Mouse (Mus musculus) forebrain, embryonic 13.5 days (tissue): ENCODE data around the gene Chrm2. TPM values are rescaled to one million over a fixed set of nuclear protein-coding genes. Genes with fewer than 3 reads are reported as not detected.

ENCODE experiments used
- ATAC-seq: fragments of 200-750 bp; cut with Nextera tagmentation; 2 replicates; pipeline ENCODE4 v1.8.0; 2017
- H3K27ac ChIP-seq: fragments of 300-500 bp; sonication (generic); 2 replicates; pipeline ENCODE4 v1.5.1; 2015; ENCODE audit warnings: inconsistent platforms, mild to moderate bottlenecking, moderate library complexity
- H3K27me3 ChIP-seq: fragments of 300-500 bp; sonication (generic); 2 replicates; pipeline ENCODE4 v1.6.1; 2015; ENCODE audit warnings: mild to moderate bottlenecking, inconsistent platforms
- H3K36me3 ChIP-seq: fragments of 300-500 bp; sonication (generic); 2 replicates; pipeline ENCODE4 v1.6.1; 2015; ENCODE audit warnings: mild to moderate bottlenecking, inconsistent platforms; ENCODE audit not compliant: poor library complexity, severe bottlenecking
- H3K4me1 ChIP-seq: fragments of 300-500 bp; sonication (generic); 2 replicates; pipeline ENCODE4 v1.6.1; 2015; ENCODE audit warnings: inconsistent platforms
- H3K4me2 ChIP-seq: fragments of 300-500 bp; sonication (generic); 2 replicates; pipeline ENCODE4 v1.6.1; 2015; ENCODE audit warnings: inconsistent platforms, mild to moderate bottlenecking, moderate library complexity
- H3K4me3 ChIP-seq: fragments of 300-500 bp; sonication (generic); 2 replicates; pipeline ENCODE4 v1.5.1; 2015; ENCODE audit warnings: mild to moderate bottlenecking, inconsistent platforms
- H3K9ac ChIP-seq: fragments of 300-500 bp; sonication (generic); 2 replicates; pipeline ENCODE4 v1.6.1; 2015; ENCODE audit warnings: mild to moderate bottlenecking, inconsistent platforms
- H3K9me3 ChIP-seq: fragments of 300-500 bp; sonication (generic); replicated peaks from 2 replicates; pipeline ENCODE4 v1.6.1; 2016; ENCODE audit warnings: inconsistent platforms
- WGBS: fragments of 180-500 bp; shearing (Covaris S2); methylation state at CpG from one replicate; pipeline ENCODE4 v1.1.7; 2015; 5-methylcytosine and 5-hydroxymethylcytosine counted together
- polyA plus RNA-seq: library from polyadenylated mRNA; unstranded; fragments of >200 nt; fragmentation: Nextera tagmentation; extraction: Ambion mirVana; gene quantifications from 2 replicates; pipeline ENCODE4 v1.2.1, GENCODE M21; 2015

Gene Chrm2
- 1.3 and 1.5 TPM in 2 replicates for polyA plus RNA-seq

- no peak within 1 kb of the TSS for H3K27ac ChIP-seq
- peak within 1 kb of the TSS; percentile 68 for H3K9ac ChIP-seq
- H3K27me3 ChIP-seq = peaks cover 33% of the 10 kb centered on the region
- peak within 1 kb of the TSS; percentile 97 for H3K4me2 ChIP-seq
- no peaks in the 10 kb centered on the region for H3K36me3 ChIP-seq
- WGBS = 2% methylated on average over 30 of the region's 30 CpGs
- ATAC-seq = peak; percentile 71
- peaks cover 16% of the 10 kb centered on the region for H3K4me1 ChIP-seq
- H3K9me3 ChIP-seq = no peaks in the 10 kb centered on the region
- H3K4me3 ChIP-seq = peak within 1 kb of the TSS; percentile 58
These were observed at the start of gene Chrm2 for GRCm38 (mm10) chr6:36387612-36388400. Gene Chrm2 (plus strand): TSS chr6:36388084.

GRCm38 (mm10) chr6:36373983-36374382 is 13.9 kb upstream of the Chrm2 start:
- no peak for ATAC-seq
- Histone ChIP-seq H3K4me3 (no peak overlapping the region), H3K27ac (no peak overlapping the region), H3K36me3 (no peaks in the 10 kb centered on the region), H3K9me3 (no peaks in the 10 kb centered on the region), H3K9ac (no peak overlapping the region), H3K4me1 (no peaks in the 10 kb centered on the region), H3K27me3 (no peaks in the 10 kb centered on the region), H3K4me2 (no peak overlapping the region)
- WGBS = 77% methylated on average over 2 of the region's 2 CpGs

- WGBS = 77% methylated on average over 4 of the region's 4 CpGs
These were observed 9.9 kb upstream of the Chrm2 start for GRCm38 (mm10) chr6:36377936-36378335.

GRCm38 (mm10) chr6:36384102-36384501 is 3.8 kb upstream of the Chrm2 start:
- Histone ChIP-seq H3K36me3 (no peaks in the 10 kb centered on the region), H3K4me3 (no peak overlapping the region), H3K4me2 (no peak overlapping the region), H3K27me3 (peaks cover 13% of the 10 kb centered on the region), H3K4me1 (peaks cover 8% of the 10 kb centered on the region), H3K9me3 (no peaks in the 10 kb centered on the region), H3K27ac (no peak overlapping the region), H3K9ac (no peak overlapping the region)
- WGBS = 56% methylated on average over 3 of the region's 3 CpGs
- no peak for ATAC-seq

More at GRCm38 (mm10) chr6:36377936-36378335, 9.9 kb upstream of the Chrm2 start:
- H3K9ac ChIP-seq = no peak overlapping the region
- no peak overlapping the region for H3K4me2 ChIP-seq
- no peaks in the 10 kb centered on the region for H3K9me3 ChIP-seq
- H3K27me3 ChIP-seq = no peaks in the 10 kb centered on the region
- no peak for ATAC-seq
- H3K36me3 ChIP-seq = no peaks in the 10 kb centered on the region
- no peak overlapping the region for H3K27ac ChIP-seq
- H3K4me1 ChIP-seq = no peaks in the 10 kb centered on the region
- H3K4me3 ChIP-seq = no peak overlapping the region

- H3K4me1 ChIP-seq = peaks cover 16% of the 10 kb centered on the region
- peaks cover 33% of the 10 kb centered on the region for H3K27me3 ChIP-seq
- under 1% methylated on average over 35 of the region's 36 CpGs for WGBS
- no peak overlapping the region for H3K27ac ChIP-seq
- peak overlapping the region; percentile 97 for H3K4me2 ChIP-seq
- no peaks in the 10 kb centered on the region for H3K36me3 ChIP-seq
- peak; percentile 63 for ATAC-seq
- H3K9ac ChIP-seq = peak overlapping the region; percentile 68
- H3K4me3 ChIP-seq = peak overlapping the region; percentile 58
- no peaks in the 10 kb centered on the region for H3K9me3 ChIP-seq
These were observed 746 bp downstream of the Chrm2 start for GRCm38 (mm10) chr6:36388401-36389259.

GRCm38 (mm10) chr6:36389260-36389965 is 1.5 kb downstream of the Chrm2 start:
- H3K4me1 ChIP-seq = peaks cover 16% of the 10 kb centered on the region
- no peaks in the 10 kb centered on the region for H3K9me3 ChIP-seq
- H3K27ac ChIP-seq = no peak overlapping the region
- H3K27me3 ChIP-seq = peaks cover 33% of the 10 kb centered on the region
- peak; percentile 3; the same call in 1 of the 2 replicates for ATAC-seq
- H3K4me3 ChIP-seq = peak overlapping the region; percentile 58
- no peaks in the 10 kb centered on the region for H3K36me3 ChIP-seq
- peak overlapping the region; percentile 97 for H3K4me2 ChIP-seq
- WGBS = 29% methylated on average over 20 of the region's 20 CpGs
- peak overlapping the region; percentile 68; the same call in 1 of the 2 replicates for H3K9ac ChIP-seq

GRCm38 (mm10) chr6:36393705-36394104 is 5.8 kb downstream of the Chrm2 start:
- Histone ChIP-seq H3K4me1 (peaks cover 12% of the 10 kb centered on the region), H3K9ac (no peak overlapping the region), H3K36me3 (no peaks in the 10 kb centered on the region), H3K27me3 (peaks cover 23% of the 10 kb centered on the region), H3K4me3 (no peak overlapping the region), H3K9me3 (no peaks in the 10 kb centered on the region), H3K4me2 (no peak overlapping the region), H3K27ac (no peak overlapping the region)
- 0 out of 2 replicates have a peak, but pooled peaks have one; percentile 65 for ATAC-seq
- WGBS = 60% methylated on average over 4 of the region's 4 CpGs

- 81% methylated on average over 5 of the region's 5 CpGs for WGBS
- H3K36me3 ChIP-seq = no peaks in the 10 kb centered on the region
- no peak for ATAC-seq
These were observed 17.3 kb downstream of the Chrm2 start for GRCm38 (mm10) chr6:36405139-36405538.

GRCm38 (mm10) chr6:36409016-36409415 is 21.1 kb downstream of the Chrm2 start:
- H3K9ac ChIP-seq = no peak overlapping the region
- H3K27me3 ChIP-seq = no peaks in the 10 kb centered on the region
- H3K36me3 ChIP-seq = no peaks in the 10 kb centered on the region
- no peak overlapping the region for H3K4me3 ChIP-seq
- H3K9me3 ChIP-seq = no peaks in the 10 kb centered on the region
- no peaks in the 10 kb centered on the region for H3K4me1 ChIP-seq
- ATAC-seq = no peak
- no peak overlapping the region for H3K27ac ChIP-seq
- H3K4me2 ChIP-seq = no peak overlapping the region

More at GRCm38 (mm10) chr6:36405139-36405538, 17.3 kb downstream of the Chrm2 start:
- Histone ChIP-seq H3K4me2 (no peak overlapping the region), H3K9ac (no peak overlapping the region), H3K27ac (no peak overlapping the region), H3K27me3 (no peaks in the 10 kb centered on the region), H3K9me3 (no peaks in the 10 kb centered on the region), H3K4me1 (no peaks in the 10 kb centered on the region), H3K4me3 (no peak overlapping the region)

GRCm38 (mm10) chr6:36410057-36410456 is 22.2 kb downstream of the Chrm2 start:
- no peaks in the 10 kb centered on the region for H3K27me3 ChIP-seq
- H3K4me1 ChIP-seq = no peaks in the 10 kb centered on the region
- ATAC-seq = no peak
- no peak overlapping the region for H3K9ac ChIP-seq
- H3K4me2 ChIP-seq = no peak overlapping the region
- H3K4me3 ChIP-seq = no peak overlapping the region
- 78% methylated on average over 2 of the region's 2 CpGs for WGBS
- no peak overlapping the region for H3K27ac ChIP-seq
- no peaks in the 10 kb centered on the region for H3K9me3 ChIP-seq
- H3K36me3 ChIP-seq = no peaks in the 10 kb centered on the region

GRCm38 (mm10) chr6:36419716-36420115 is 31.8 kb downstream of the Chrm2 start:
- H3K27ac ChIP-seq = no peak overlapping the region
- H3K4me2 ChIP-seq = no peak overlapping the region
- H3K9ac ChIP-seq = no peak overlapping the region
- no peaks in the 10 kb centered on the region for H3K36me3 ChIP-seq
- ATAC-seq = peak; percentile 68; the same call in 1 of the 2 replicates
- 66% methylated on average over 2 of the region's 2 CpGs for WGBS
- no peak overlapping the region for H3K4me3 ChIP-seq
- H3K9me3 ChIP-seq = no peaks in the 10 kb centered on the region
- H3K4me1 ChIP-seq = no peaks in the 10 kb centered on the region
- no peaks in the 10 kb centered on the region for H3K27me3 ChIP-seq
